Mouse (Mus musculus) C2C12 (cell line): Measurements from ENCODE around the gene Elavl2.

Source experiments
- CTCF ChIP-seq: IDR thresholded peaks from one replicate; pipeline ENCODE4 v1.5.1; 2011; ENCODE audit not compliant: control insufficient read depth, insufficient read depth, insufficient read length
- MAX ChIP-seq: IDR thresholded peaks from one replicate; pipeline ENCODE4 v1.6.1; 2011; ENCODE audit warnings: mild to moderate bottlenecking, control low read depth

GRCm38 (mm10) chr4:91223811-91224210 is 176.8 kb downstream of the Elavl2 start:
- TF ChIP-seq CTCF (no peak), MAX (no peak)
